Mouse (Mus musculus) kidney, postnatal 0 days (tissue): ENCODE results near the gene Gm5617. TPM values are rescaled to one million over a fixed set of nuclear protein-coding genes. Genes with fewer than 3 reads are reported as not detected.

Source experiments
- ATAC-seq: fragments of 200-750 bp; cut with Nextera tagmentation; replicated peaks from 2 replicates; pipeline ENCODE4 v1.8.0; 2017; ENCODE audit warnings: low read depth, moderate number of reproducible peaks, moderate TSS enrichment, moderate library complexity; ENCODE audit not compliant: low FRiP score
- DNase-seq: peaks from one replicate; pipeline ENCODE4 v3.0.0-alpha.2; 2016; ENCODE audit warnings: low spot score
- H3K27ac ChIP-seq: fragments of 300-500 bp; sonication (generic); 2 replicates; pipeline ENCODE4 v1.5.1; 2014; ENCODE audit warnings: mild to moderate bottlenecking
- H3K27me3 ChIP-seq: fragments of 300-500 bp; sonication (generic); 2 replicates; pipeline ENCODE4 v1.6.1; 2014; ENCODE audit warnings: low read length, mixed read lengths; ENCODE audit not compliant: insufficient read depth
- H3K36me3 ChIP-seq: fragments of 300-500 bp; sonication (generic); 2 replicates; pipeline ENCODE4 v1.6.1; 2014; ENCODE audit warnings: low read length, mixed read lengths; ENCODE audit not compliant: insufficient read depth
- H3K4me1 ChIP-seq: fragments of 300-500 bp; sonication (generic); replicated peaks from 2 replicates; pipeline ENCODE4 v1.6.1; 2014; ENCODE audit warnings: antibody characterized with exemption, low read length, mixed read lengths; ENCODE audit not compliant: insufficient read depth
- H3K4me2 ChIP-seq: fragments of 300-500 bp; sonication (generic); 2 replicates; pipeline ENCODE4 v1.6.1; 2014; ENCODE audit warnings: mild to moderate bottlenecking, low read length, moderate library complexity, mixed read lengths
- H3K4me3 ChIP-seq: fragments of 300-500 bp; sonication (generic); replicated peaks from 2 replicates; pipeline ENCODE4 v1.5.1; 2014; ENCODE audit warnings: low read depth, low read length
- H3K9ac ChIP-seq: fragments of 300-500 bp; sonication (generic); 2 replicates; pipeline ENCODE4 v1.6.1; 2014; ENCODE audit warnings: low read depth, low read length
- H3K9me3 ChIP-seq: fragments of 300-500 bp; sonication (generic); replicated peaks from 2 replicates; pipeline ENCODE4 v1.6.1; 2016; ENCODE audit warnings: low read length, inconsistent platforms, mixed read lengths
- CTCF ChIP-seq: IDR thresholded peaks from 2 replicates; pipeline ENCODE4 v1.5.1; 2016; ENCODE audit warnings: antibody characterized with exemption, low read depth, mild to moderate bottlenecking, moderate library complexity
- WGBS: fragments of 180-500 bp; shearing (Covaris S2); extraction: QIAGEN DNeasy Blood & Tissue Kit; methylation state at CpG from one replicate; pipeline ENCODE4 v1.1.7; 2014; 5-methylcytosine and 5-hydroxymethylcytosine counted together
- polyA plus RNA-seq: library from polyadenylated mRNA; unstranded; fragments of >200 nt; fragmentation: Nextera tagmentation; extraction: Ambion mirVana; gene quantifications from 2 replicates; pipeline ENCODE4 v1.2.1, GENCODE M21; 2015

Gene Gm5617
- 77.5 and 92.3 TPM in 2 replicates for polyA plus RNA-seq

GRCm38 (mm10) chr9:48494817-48495547, at the start of gene Gm5617, which contains the start of gene Rbm7:
Gene Gm5617 (plus strand): TSS chr9:48495442.
Gene Rbm7 (minus strand): TSS chr9:48495299.
- Histone ChIP-seq H3K27ac (peak within 1 kb of the TSS; percentile 92), H3K4me2 (peak within 1 kb of the TSS; percentile 86), H3K4me1 (peaks cover 13% of the 10 kb centered on the region), H3K36me3 (peaks cover 24% of the 10 kb centered on the region), H3K4me3 (peak within 1 kb of the TSS; percentile 90), H3K9me3 (no peaks in the 10 kb centered on the region), H3K9ac (peak within 1 kb of the TSS; percentile 95), H3K27me3 (no peaks in the 10 kb centered on the region)
- no peak for TF ChIP-seq CTCF
- WGBS: under 1% methylated on average over 72 of the region's 72 CpGs
- ATAC-seq (peak; percentile 99), DNase-seq (peak; percentile 97)

- H3K9ac ChIP-seq: no peak overlapping the region
- H3K4me1 ChIP-seq: no peaks in the 10 kb centered on the region
- H3K4me3 ChIP-seq: no peak overlapping the region
- no peaks in the 10 kb centered on the region for H3K27me3 ChIP-seq
- no peaks in the 10 kb centered on the region for H3K36me3 ChIP-seq
- 39% methylated on average over 5 of the region's 5 CpGs for WGBS
- TF ChIP-seq CTCF: peak; percentile 71
- no peaks in the 10 kb centered on the region for H3K9me3 ChIP-seq
- no peak for ATAC-seq
- no peak overlapping the region for H3K4me2 ChIP-seq
- H3K27ac ChIP-seq: no peak overlapping the region
- DNase-seq: peak; percentile 71
These were observed 47.4 kb upstream of the Gm5617 start for GRCm38 (mm10) chr9:48447783-48448209.

GRCm38 (mm10) chr9:48450066-48450465, 45.2 kb upstream of the Gm5617 start:
- no peak for ATAC-seq
- H3K4me1 ChIP-seq: no peaks in the 10 kb centered on the region
- no peak for TF ChIP-seq CTCF
- no peaks in the 10 kb centered on the region for H3K36me3 ChIP-seq
- no peak for DNase-seq
- H3K9ac ChIP-seq: no peak overlapping the region
- H3K27me3 ChIP-seq: no peaks in the 10 kb centered on the region
- no peak overlapping the region for H3K27ac ChIP-seq
- WGBS: 90% methylated on average over 17 of the region's 17 CpGs
- no peaks in the 10 kb centered on the region for H3K9me3 ChIP-seq
- H3K4me3 ChIP-seq: no peak overlapping the region
- no peak overlapping the region for H3K4me2 ChIP-seq

- Histone ChIP-seq H3K9me3 (no peaks in the 10 kb centered on the region), H3K4me3 (no peak overlapping the region), H3K36me3 (no peaks in the 10 kb centered on the region), H3K27me3 (no peaks in the 10 kb centered on the region), H3K27ac (no peak overlapping the region), H3K4me1 (no peaks in the 10 kb centered on the region), H3K9ac (no peak overlapping the region), H3K4me2 (no peak overlapping the region)
- ATAC-seq (no peak), DNase-seq (no peak)
- no peak for TF ChIP-seq CTCF
- 82% methylated on average over 3 of the region's 3 CpGs for WGBS
These were observed 39.3 kb upstream of the Gm5617 start for GRCm38 (mm10) chr9:48455961-48456360.

- no peaks in the 10 kb centered on the region for H3K36me3 ChIP-seq
- no peak overlapping the region for H3K9ac ChIP-seq
- H3K27ac ChIP-seq: no peak overlapping the region
- DNase-seq (no peak), ATAC-seq (no peak)
- H3K4me2 ChIP-seq: no peak overlapping the region
- WGBS: 69% methylated on average over 3 of the region's 3 CpGs
- peak; percentile 42 for TF ChIP-seq CTCF
- no peak overlapping the region for H3K4me3 ChIP-seq
- H3K9me3 ChIP-seq: no peaks in the 10 kb centered on the region
- H3K27me3 ChIP-seq: no peaks in the 10 kb centered on the region
- no peaks in the 10 kb centered on the region for H3K4me1 ChIP-seq
These were observed 36.4 kb upstream of the Gm5617 start for GRCm38 (mm10) chr9:48458879-48459278.

GRCm38 (mm10) chr9:48459391-48459790, 35.9 kb upstream of the Gm5617 start:
- Histone ChIP-seq H3K9ac (no peak overlapping the region), H3K9me3 (no peaks in the 10 kb centered on the region), H3K4me3 (no peak overlapping the region), H3K4me1 (no peaks in the 10 kb centered on the region), H3K36me3 (no peaks in the 10 kb centered on the region), H3K27me3 (no peaks in the 10 kb centered on the region), H3K27ac (no peak overlapping the region), H3K4me2 (no peak overlapping the region)
- TF ChIP-seq CTCF: no peak
- ATAC-seq (no peak), DNase-seq (no peak)
- 83% methylated on average over 5 of the region's 5 CpGs for WGBS
